ENCODE assay signal across 9 mouse cellular contexts in the genomic region with DNA sequence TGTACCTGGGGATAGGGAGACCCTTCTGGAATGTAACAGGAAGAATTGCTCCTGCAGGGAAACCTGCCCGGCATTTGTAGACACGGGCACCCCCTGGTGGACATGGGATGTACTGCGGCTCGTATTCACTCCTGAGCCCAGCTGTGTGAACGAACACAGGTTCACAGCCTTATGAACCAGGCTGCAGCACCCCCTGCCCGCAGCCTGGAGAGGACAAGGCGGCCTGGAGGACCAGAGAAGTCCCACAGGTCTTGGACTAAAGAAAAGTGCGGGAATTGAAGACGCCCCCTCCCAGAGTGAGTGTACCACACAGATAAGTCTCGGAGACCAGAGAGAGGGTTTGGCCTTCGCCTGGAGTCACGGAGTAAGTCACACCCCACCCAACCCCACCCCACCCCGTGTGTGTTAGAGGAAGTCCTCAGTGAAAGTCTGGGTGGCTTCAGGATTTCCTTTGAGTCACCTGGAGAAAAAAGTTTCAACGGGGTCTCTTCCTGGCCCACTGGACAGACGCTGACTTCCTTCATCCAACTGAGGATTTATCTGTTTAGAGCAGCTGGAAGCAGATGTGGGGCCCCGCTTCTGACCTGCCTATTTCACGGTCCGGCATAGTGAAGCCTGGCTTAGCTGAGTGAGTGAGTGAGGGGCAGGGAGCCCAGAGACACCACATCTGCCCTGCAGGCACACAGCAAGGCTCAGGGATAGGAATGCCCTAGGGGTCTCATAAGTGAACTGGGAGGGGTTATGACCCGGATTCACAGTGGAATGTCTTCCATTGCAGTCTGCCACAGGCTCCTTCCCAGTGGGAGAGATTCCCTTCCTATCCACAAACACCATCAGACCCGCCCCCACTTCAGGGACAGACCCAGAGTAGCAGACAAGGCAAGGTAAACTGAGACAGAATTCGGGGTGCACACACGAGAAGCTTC. TPM values are rescaled to one million over a fixed set of nuclear protein-coding genes. Genes with fewer than 3 reads are reported as not detected.
DNase-seq lines count a peak whose midpoint lies in the region; ATAC-seq and TF ChIP-seq lines count a peak whose summit lies in the region.
"Had no signal": no experiment of that assay in that cellular context is flagged by ENCODE, and none has a peak within 500 bp of the region (broad histone marks: within the 10 kb centered on the region; RNA-seq: fewer than 3 reads in every experiment).

No protein-coding gene starts in this region.

- H3K4me2 ChIP-seq in forebrain, embryonic 15.5 days (replicated peaks): no peak overlapping the region
- no peak overlapping the region for H3K4me2 ChIP-seq in kidney, embryonic 14.5 days (replicated peaks; ENCODE audit: low read depth, low read length)
- no peak overlapping the region for H3K4me2 ChIP-seq in limb, embryonic 14.5 days (replicated peaks; ENCODE audit: low read depth, low read length, severe bottlenecking)
- no peak overlapping the region for H3K4me2 ChIP-seq in midbrain, postnatal 0 days (ENCODE audit: low read depth, low read length, poor library complexity, severe bottlenecking)

- H3K9me3 ChIP-seq in forebrain, embryonic 10.5 days: no peaks in the 10 kb centered on the region
- no peaks in the 10 kb centered on the region for H3K9me3 ChIP-seq in forebrain, embryonic 15.5 days
- H3K9me3 ChIP-seq in kidney, embryonic 14.5 days (ENCODE audit: control insufficient read depth, low read length): no peaks in the 10 kb centered on the region
- H3K9me3 ChIP-seq in limb, embryonic 14.5 days (ENCODE audit: control insufficient read depth, low read length): no peaks in the 10 kb centered on the region
- H3K9me3 ChIP-seq in midbrain, postnatal 0 days (ENCODE audit: low read length): no peaks in the 10 kb centered on the region

- peak; percentile 97 for TF ChIP-seq CTCF in midbrain, postnatal 0 days (IDR thresholded peaks at IDR 0.05)

- H3K4me1 ChIP-seq in forebrain, embryonic 10.5 days: peaks cover 56% of the 10 kb centered on the region
- peaks cover 18% of the 10 kb centered on the region for H3K4me1 ChIP-seq in forebrain, embryonic 15.5 days
- no peaks in the 10 kb centered on the region; the same call in 1 of the 2 replicates for H3K4me1 ChIP-seq in kidney, embryonic 14.5 days (ENCODE audit: control insufficient read depth, insufficient read depth, low read length)
- 0 out of 2 replicates have a peak, but pooled peaks cover 3% of the 10 kb centered on the region for H3K4me1 ChIP-seq in limb, embryonic 14.5 days (ENCODE audit: control insufficient read depth, insufficient read depth, low read length)
- H3K4me1 ChIP-seq in midbrain, postnatal 0 days (ENCODE audit: insufficient read depth, low read length): no peaks in the 10 kb centered on the region

- no peak for ATAC-seq in forebrain, embryonic 15.5 days (replicated peaks)
- ATAC-seq in kidney, embryonic 14.5 days (ENCODE audit: low FRiP score, low TSS enrichment): peak; percentile 15; the same call in 1 of the 2 replicates
- ATAC-seq in limb, embryonic 14.5 days (ENCODE audit: low FRiP score, low read depth): no peak
- ATAC-seq in midbrain, postnatal 0 days (ENCODE audit: low FRiP score): no peak
- ATAC-seq: Patski had no signal

- H3K27me3 ChIP-seq in forebrain, embryonic 10.5 days (ENCODE audit: poor library complexity, severe bottlenecking): peaks cover 15% of the 10 kb centered on the region; the same call in 1 of the 2 replicates
- H3K27me3 ChIP-seq in forebrain, embryonic 15.5 days: no peaks in the 10 kb centered on the region
- no peaks in the 10 kb centered on the region for H3K27me3 ChIP-seq in kidney, embryonic 14.5 days (ENCODE audit: control insufficient read depth, insufficient read depth, low read length)
- H3K27me3 ChIP-seq in limb, embryonic 14.5 days (ENCODE audit: control insufficient read depth, insufficient read depth, low read length): no peaks in the 10 kb centered on the region
- no peaks in the 10 kb centered on the region for H3K27me3 ChIP-seq in midbrain, postnatal 0 days (ENCODE audit: insufficient read depth, low read length)
- H3K27me3 ChIP-seq: Patski had no signal

- DNase-seq in forebrain, embryonic 10.5 days (ENCODE audit: extremely low spot score, low spot score): peak; percentile 92
- DNase-seq in embryo, embryonic 10.5 days (ENCODE audit: low spot score): peak; percentile 94
- peak; percentile 93 for DNase-seq in heart, adult 8-10 months (ENCODE audit: low spot score)
- peak; percentile 82 for DNase-seq in limb, embryonic 14.5 days (ENCODE audit: low spot score)
- peak; percentile 82 for DNase-seq in midbrain, postnatal 0 days (ENCODE audit: low spot score)
- peak; percentile 87 to 92 for DNase-seq in spleen, postnatal 14 days (ENCODE audit: low spot score in 2 of 2)

- no peak overlapping the region for H3K9ac ChIP-seq in forebrain, embryonic 15.5 days (replicated peaks)
- no peak overlapping the region for H3K9ac ChIP-seq in kidney, embryonic 14.5 days (ENCODE audit: low read depth, low read length)
- H3K9ac ChIP-seq in limb, embryonic 14.5 days (ENCODE audit: low read depth, low read length, severe bottlenecking): no peak overlapping the region
- H3K9ac ChIP-seq in midbrain, postnatal 0 days (replicated peaks; ENCODE audit: low read length, poor library complexity, severe bottlenecking): no peak overlapping the region

- TF ChIP-seq POLR2A in limb, embryonic 14.5 days (IDR thresholded peaks at IDR 0.05; ENCODE audit: borderline replicate concordance, extremely low read depth, insufficient read depth, insufficient read length): no peak

- H3K36me3 ChIP-seq in forebrain, embryonic 10.5 days (replicated peaks): peaks cover 7% of the 10 kb centered on the region; the same call in 1 of the 2 replicates
- H3K36me3 ChIP-seq in forebrain, embryonic 15.5 days: no peaks in the 10 kb centered on the region
- no peaks in the 10 kb centered on the region for H3K36me3 ChIP-seq in kidney, embryonic 14.5 days (ENCODE audit: control insufficient read depth, insufficient read depth, low read length)
- 0 out of 2 replicates have a peak, but pooled peaks cover 6% of the 10 kb centered on the region for H3K36me3 ChIP-seq in limb, embryonic 14.5 days (ENCODE audit: control insufficient read depth, insufficient read depth, low read length)
- H3K36me3 ChIP-seq in midbrain, postnatal 0 days (ENCODE audit: insufficient read depth, low read length): no peaks in the 10 kb centered on the region

- WGBS in forebrain, embryonic 10.5 days: 39% methylated on average over 22 of the region's 22 CpGs
- 40% methylated on average over 22 of the region's 22 CpGs for WGBS in forebrain, embryonic 15.5 days
- 36% methylated on average over 22 of the region's 22 CpGs for WGBS in kidney, embryonic 14.5 days
- WGBS in limb, embryonic 14.5 days: 39% methylated on average over 22 of the region's 22 CpGs
- WGBS in midbrain, postnatal 0 days: 36% methylated on average over 22 of the region's 22 CpGs

- peak overlapping the region; percentile 88 for H3K27ac ChIP-seq in forebrain, embryonic 10.5 days
- no peak overlapping the region for H3K27ac ChIP-seq in forebrain, embryonic 15.5 days (replicated peaks)
- H3K27ac ChIP-seq in kidney, embryonic 14.5 days (ENCODE audit: low read depth, low read length): peak overlapping the region; percentile 27
- no peak overlapping the region for H3K27ac ChIP-seq in limb, embryonic 14.5 days (replicated peaks; ENCODE audit: low read depth, low read length)
- H3K27ac ChIP-seq in midbrain, postnatal 0 days (ENCODE audit: low read depth, low read length): no peak overlapping the region

- peak overlapping the region; percentile 23 for H3K4me3 ChIP-seq in forebrain, embryonic 10.5 days
- no peak overlapping the region for H3K4me3 ChIP-seq in forebrain, embryonic 15.5 days
- H3K4me3 ChIP-seq in kidney, embryonic 14.5 days (ENCODE audit: low read length): no peak overlapping the region
- H3K4me3 ChIP-seq in limb, embryonic 14.5 days (replicated peaks; ENCODE audit: low read length): no peak overlapping the region
- no peak overlapping the region for H3K4me3 ChIP-seq in midbrain, postnatal 0 days (ENCODE audit: low read depth, low read length)

RNA-seq across cellular contexts. Expression of a gene that starts 1.9 kb away (rescaled TPM):
- polyA plus RNA-seq in forebrain, embryonic 10.5 days (2016; fragmentation: Nextera tagmentation; extraction: Ambion mirVana): 4.8 and 5.7 TPM in 2 replicates
- 9.0 and 9.6 TPM in 2 replicates for polyA plus RNA-seq in forebrain, embryonic 15.5 days (2015; fragmentation: Nextera tagmentation; extraction: Ambion mirVana)
- total RNA-seq in heart, adult 8-10 months (2022): 10 to 100 TPM in 3 of 4 experiments, 1 to 10 TPM in 1; 7.9 to 23.0 (median 13.6) TPM
- 4.7 and 5.7 TPM in 2 replicates for polyA plus RNA-seq in kidney, embryonic 14.5 days (2014; fragmentation: Nextera tagmentation; extraction: Ambion mirVana)
- polyA plus RNA-seq in limb, embryonic 14.5 days (2012; rRNA removed): 21.5 and 36.9 TPM in 2 replicates
- 6.1 and 8.6 TPM in 2 replicates for polyA plus RNA-seq in limb, embryonic 14.5 days (2014; fragmentation: Nextera tagmentation; extraction: Ambion mirVana)
- 13.6 TPM in 2 replicates for total RNA-seq in midbrain, postnatal 0 days (2014; rRNA removed)
- polyA plus RNA-seq in midbrain, postnatal 0 days (2015; fragmentation: Nextera tagmentation; extraction: Ambion mirVana): 6.0 and 6.6 TPM in 2 replicates

RNA-seq across cellular contexts. Expression of a gene that starts 21.6 kb away (rescaled TPM):
- polyA plus RNA-seq in forebrain, embryonic 10.5 days (2016; fragmentation: Nextera tagmentation; extraction: Ambion mirVana): 4.7 and 5.9 TPM in 2 replicates
- 12.4 and 14.3 TPM in 2 replicates for polyA plus RNA-seq in forebrain, embryonic 15.5 days (2015; fragmentation: Nextera tagmentation; extraction: Ambion mirVana)
- 10 to 100 TPM; 12.5 to 14.4 (median 13.2) TPM for total RNA-seq in heart, adult 8-10 months (2022)
- 2.5 and 2.6 TPM in 2 replicates for polyA plus RNA-seq in kidney, embryonic 14.5 days (2014; fragmentation: Nextera tagmentation; extraction: Ambion mirVana)
- polyA plus RNA-seq in limb, embryonic 14.5 days (2012; rRNA removed): 9.1 and 11.2 TPM in 2 replicates
- polyA plus RNA-seq in limb, embryonic 14.5 days (2014; fragmentation: Nextera tagmentation; extraction: Ambion mirVana): 2.5 and 3.0 TPM in 2 replicates
- 32.5 and 32.8 TPM in 2 replicates for total RNA-seq in midbrain, postnatal 0 days (2014; rRNA removed)
- polyA plus RNA-seq in midbrain, postnatal 0 days (2015; fragmentation: Nextera tagmentation; extraction: Ambion mirVana): 10.0 and 10.3 TPM in 2 replicates

RNA-seq across cellular contexts. Expression of a gene that starts 32.3 kb away (rescaled TPM):
- 184 and 186 TPM in 2 replicates for polyA plus RNA-seq in forebrain, embryonic 10.5 days (2016; fragmentation: Nextera tagmentation; extraction: Ambion mirVana)
- polyA plus RNA-seq in forebrain, embryonic 15.5 days (2015; fragmentation: Nextera tagmentation; extraction: Ambion mirVana): 160 and 166 TPM in 2 replicates
- 10 to 100 TPM; 37.9 to 47.4 (median 45.7) TPM for total RNA-seq in heart, adult 8-10 months (2022)
- polyA plus RNA-seq in kidney, embryonic 14.5 days (2014; fragmentation: Nextera tagmentation; extraction: Ambion mirVana): 117 and 142 TPM in 2 replicates
- 49.2 and 58.9 TPM in 2 replicates for polyA plus RNA-seq in limb, embryonic 14.5 days (2012; rRNA removed)
- polyA plus RNA-seq in limb, embryonic 14.5 days (2014; fragmentation: Nextera tagmentation; extraction: Ambion mirVana): 96.2 and 97.2 TPM in 2 replicates
- 44.3 and 48.6 TPM in 2 replicates for total RNA-seq in midbrain, postnatal 0 days (2014; rRNA removed)
- polyA plus RNA-seq in midbrain, postnatal 0 days (2015; fragmentation: Nextera tagmentation; extraction: Ambion mirVana): 159 and 163 TPM in 2 replicates

RNA-seq across cellular contexts. Expression of a gene that starts 33.2 kb away (rescaled TPM):
- polyA plus RNA-seq in forebrain, embryonic 10.5 days (2016; fragmentation: Nextera tagmentation; extraction: Ambion mirVana): 0.12 TPM in 1 of 2 replicates, not detected in the other
- polyA plus RNA-seq in forebrain, embryonic 15.5 days (2015; fragmentation: Nextera tagmentation; extraction: Ambion mirVana): 0.08 and 0.18 TPM in 2 replicates
- under 1 TPM in 2 of 4 experiments, not detected in 2; 0.16 to 0.49 TPM for total RNA-seq in heart, adult 8-10 months (2022)
- polyA plus RNA-seq in kidney, embryonic 14.5 days (2014; fragmentation: Nextera tagmentation; extraction: Ambion mirVana): not detected in 2 replicates
- 0.04 and 0.13 TPM in 2 replicates for polyA plus RNA-seq in limb, embryonic 14.5 days (2012; rRNA removed)
- polyA plus RNA-seq in limb, embryonic 14.5 days (2014; fragmentation: Nextera tagmentation; extraction: Ambion mirVana): 0.21 TPM in 1 of 2 replicates, not detected in the other
- not detected in 2 replicates for total RNA-seq in midbrain, postnatal 0 days (2014; rRNA removed)
- not detected in 2 replicates for polyA plus RNA-seq in midbrain, postnatal 0 days (2015; fragmentation: Nextera tagmentation; extraction: Ambion mirVana)

RNA-seq across cellular contexts. Expression of a gene that starts 36.6 kb away (rescaled TPM):
- polyA plus RNA-seq in forebrain, embryonic 10.5 days (2016; fragmentation: Nextera tagmentation; extraction: Ambion mirVana): 12.0 and 14.9 TPM in 2 replicates
- 24.6 and 25.0 TPM in 2 replicates for polyA plus RNA-seq in forebrain, embryonic 15.5 days (2015; fragmentation: Nextera tagmentation; extraction: Ambion mirVana)
- total RNA-seq in heart, adult 8-10 months (2022): 1 to 10 TPM; 6.5 to 8.4 (median 7.1) TPM
- polyA plus RNA-seq in kidney, embryonic 14.5 days (2014; fragmentation: Nextera tagmentation; extraction: Ambion mirVana): 13.4 and 17.2 TPM in 2 replicates
- polyA plus RNA-seq in limb, embryonic 14.5 days (2012; rRNA removed): 37.2 and 57.8 TPM in 2 replicates
- polyA plus RNA-seq in limb, embryonic 14.5 days (2014; fragmentation: Nextera tagmentation; extraction: Ambion mirVana): 14.4 and 16.2 TPM in 2 replicates
- 33.2 and 34.1 TPM in 2 replicates for total RNA-seq in midbrain, postnatal 0 days (2014; rRNA removed)
- 20.2 and 24.0 TPM in 2 replicates for polyA plus RNA-seq in midbrain, postnatal 0 days (2015; fragmentation: Nextera tagmentation; extraction: Ambion mirVana)

Comparison
In these comparisons a context has a peak if more than half of its experiments do, and no peak if none do; other contexts are left out.
1. H3K27ac ChIP-seq: peak in forebrain, embryonic 10.5 days (single experiment) and kidney, embryonic 14.5 days (single experiment); none in forebrain, embryonic 15.5 days (single experiment), limb, embryonic 14.5 days (single experiment) and midbrain, postnatal 0 days (single experiment).
2. Peak in every context shown above with its lines, with median percentiles within 50 percentile points of each other: DNase-seq.